Mouse (Mus musculus) heart, postnatal 0 days (tissue): Measurements from ENCODE around the gene D630039A03Rik.

ENCODE experiments used
- CTCF ChIP-seq: IDR thresholded peaks from 2 replicates; pipeline ENCODE4 v1.5.1; 2016; ENCODE audit warnings: antibody characterized with exemption, control low read depth, low read depth
- EP300 ChIP-seq: IDR thresholded peaks from 2 replicates; pipeline ENCODE4 v1.6.1; 2016; ENCODE audit warnings: antibody characterized with exemption, low read depth

- TF ChIP-seq CTCF (no peak), EP300 (no peak)
Measured at GRCm38 (mm10) chr4:57866088-57866487, 50.0 kb downstream of the D630039A03Rik start.
